ENCODE assay signal across 12 mouse cellular contexts in genomic region chr8:122654768-122655167, GRCm38 (mm10). TPM values are rescaled to one million over a fixed set of nuclear protein-coding genes. Genes with fewer than 3 reads are reported as not detected.
DNase-seq lines count a peak whose midpoint lies in the region; ATAC-seq lines count a peak whose summit lies in the region.
"Had no signal": no experiment of that assay in that cellular context is flagged by ENCODE, and none has a peak within 500 bp of the region (broad histone marks: within the 10 kb centered on the region; RNA-seq: fewer than 3 reads in every experiment).

No protein-coding gene starts in this region.

- H3K36me3 ChIP-seq in lung, embryonic 15.5 days: no peaks in the 10 kb centered on the region
- H3K36me3 ChIP-seq in forebrain, embryonic 11.5 days (ENCODE audit: control insufficient read depth, insufficient read depth, low read length): no peaks in the 10 kb centered on the region

- peaks cover 37% of the 10 kb centered on the region for H3K4me1 ChIP-seq in lung, embryonic 15.5 days
- H3K4me1 ChIP-seq in forebrain, embryonic 11.5 days (replicated peaks; ENCODE audit: control insufficient read depth, insufficient read depth, low read length): no peaks in the 10 kb centered on the region

- no peaks in the 10 kb centered on the region for H3K9me3 ChIP-seq in lung, embryonic 15.5 days
- H3K9me3 ChIP-seq in forebrain, embryonic 11.5 days (ENCODE audit: control insufficient read depth, low read length): no peaks in the 10 kb centered on the region

- peak; percentile 58 to 71 for DNase-seq in cerebellum, postnatal 10 days
- DNase-seq in cerebellum, postnatal 4 days (ENCODE audit: low spot score in 2 of 2): no peak
- peak; percentile 42 to 66 for DNase-seq in adrenal gland, adult 18-20 months (ENCODE audit: low spot score in 2 of 2)
- peak; percentile 66 for DNase-seq in heart, postnatal 4 days
- no peak for DNase-seq in right cerebral cortex, adult 18-20 months
- DNase-seq in forebrain, embryonic 11.5 days (ENCODE audit: low spot score): no peak
- no peak for DNase-seq in thymus, postnatal 36 days

- no peak overlapping the region for H3K9ac ChIP-seq in lung, embryonic 15.5 days
- H3K9ac ChIP-seq in forebrain, embryonic 11.5 days (ENCODE audit: low read length): no peak overlapping the region

- peak; percentile 61 for ATAC-seq in lung, embryonic 15.5 days (ENCODE audit: borderline replicate concordance, extremely low read depth, low FRiP score, low TSS enrichment)
- no peak for ATAC-seq in forebrain, embryonic 11.5 days (replicated peaks; ENCODE audit: low FRiP score)

- no peak overlapping the region for H3K4me2 ChIP-seq in lung, embryonic 15.5 days
- H3K4me2 ChIP-seq in forebrain, embryonic 11.5 days (ENCODE audit: low read depth, low read length, severe bottlenecking): no peak overlapping the region

- peak overlapping the region; percentile 13; the same call in 1 of the 2 replicates for H3K27ac ChIP-seq in lung, embryonic 15.5 days
- H3K27ac ChIP-seq in forebrain, embryonic 11.5 days (ENCODE audit: low read depth, low read length): no peak overlapping the region
- H3K27ac ChIP-seq: left cerebral cortex, adult 2 months had no signal

- no peak overlapping the region for H3K4me3 ChIP-seq in lung, embryonic 15.5 days
- no peak overlapping the region for H3K4me3 ChIP-seq in forebrain, embryonic 11.5 days (ENCODE audit: low read depth, low read length)
- H3K4me3 ChIP-seq: left cerebral cortex, adult 2 months had no signal

- H3K27me3 ChIP-seq in lung, embryonic 15.5 days: no peaks in the 10 kb centered on the region
- H3K27me3 ChIP-seq in forebrain, embryonic 11.5 days (ENCODE audit: control insufficient read depth, insufficient read depth, low read length): no peaks in the 10 kb centered on the region

- WGBS in lung, embryonic 15.5 days: 9% methylated on average over 7 of the region's 7 CpGs
- 85% methylated on average over 7 of the region's 7 CpGs for WGBS in forebrain, embryonic 11.5 days

RNA-seq across cellular contexts. Expression of gene Pabpn1l, which starts 32.2 kb away (rescaled TPM):
- total RNA-seq in adrenal gland, adult 18-20 months (2021): not detected
- total RNA-seq in heart, postnatal 4 days (2021): not detected
- polyA plus RNA-seq in lung, embryonic 15.5 days (2015; fragmentation: Nextera tagmentation; extraction: Ambion mirVana): not detected in 2 replicates
- not detected in 2 replicates for polyA plus RNA-seq in forebrain, embryonic 11.5 days (2014; fragmentation: Nextera tagmentation; extraction: Ambion mirVana)
- total RNA-seq: gastrocnemius, postnatal 4 days; left cerebral cortex, adult 2 months; megakaryocyte, adult 5-6 weeks had no signal
- polyA plus RNA-seq: cortical plate, adult 2 months had no signal

RNA-seq across cellular contexts. Expression of gene Trappc2l, which starts 43.3 kb away (rescaled TPM):
- 10 to 100 TPM; 63.1 to 64.5 TPM for total RNA-seq in adrenal gland, adult 18-20 months (2021)
- 10 to 100 TPM; 48.7 to 56.3 TPM for total RNA-seq in heart, postnatal 4 days (2021)
- 49.5 and 53.0 TPM in 2 replicates for polyA plus RNA-seq in lung, embryonic 15.5 days (2015; fragmentation: Nextera tagmentation; extraction: Ambion mirVana)
- polyA plus RNA-seq in forebrain, embryonic 11.5 days (2014; fragmentation: Nextera tagmentation; extraction: Ambion mirVana): 39.3 and 49.9 TPM in 2 replicates

RNA-seq across cellular contexts. Expression of gene Galns, which starts 43.5 kb away (rescaled TPM):
- 1 to 10 TPM; 5.0 to 6.1 TPM for total RNA-seq in adrenal gland, adult 18-20 months (2021)
- 10 to 100 TPM in 1 of 2 experiments, 1 to 10 TPM in 1; 9.2 to 10.6 TPM for total RNA-seq in heart, postnatal 4 days (2021)
- polyA plus RNA-seq in lung, embryonic 15.5 days (2015; fragmentation: Nextera tagmentation; extraction: Ambion mirVana): 12.5 and 13.5 TPM in 2 replicates
- polyA plus RNA-seq in forebrain, embryonic 11.5 days (2014; fragmentation: Nextera tagmentation; extraction: Ambion mirVana): 4.5 and 5.8 TPM in 2 replicates

RNA-seq across cellular contexts. Expression of gene Cbfa2t3, which starts 44.1 kb away (rescaled TPM):
- 10 to 100 TPM; 10.5 to 28.9 TPM for total RNA-seq in adrenal gland, adult 18-20 months (2021)
- total RNA-seq in heart, postnatal 4 days (2021): 10 to 100 TPM; 17.3 to 19.3 TPM
- polyA plus RNA-seq in lung, embryonic 15.5 days (2015; fragmentation: Nextera tagmentation; extraction: Ambion mirVana): 4.8 and 5.4 TPM in 2 replicates
- polyA plus RNA-seq in forebrain, embryonic 11.5 days (2014; fragmentation: Nextera tagmentation; extraction: Ambion mirVana): 6.0 and 7.0 TPM in 2 replicates

Comparison
In these comparisons a context has a peak if more than half of its experiments do, and no peak if none do; other contexts are left out.
1. DNase-seq: peak in cerebellum, postnatal 10 days (2 of 2), adrenal gland, adult 18-20 months (2 of 2) and heart, postnatal 4 days (single experiment); none in cerebellum, postnatal 4 days (0 of 2), right cerebral cortex, adult 18-20 months (single experiment), forebrain, embryonic 11.5 days (single experiment) and thymus, postnatal 36 days (0 of 2).